Mouse (Mus musculus): ENCODE measurements at regions not wholly inside any gene's neighbourhood (a gene's known extent, or its start where the extent isn't known, plus 50 kb on each side); places are given as distances from the start of the nearest gene placed in this dataset.

DNA sequence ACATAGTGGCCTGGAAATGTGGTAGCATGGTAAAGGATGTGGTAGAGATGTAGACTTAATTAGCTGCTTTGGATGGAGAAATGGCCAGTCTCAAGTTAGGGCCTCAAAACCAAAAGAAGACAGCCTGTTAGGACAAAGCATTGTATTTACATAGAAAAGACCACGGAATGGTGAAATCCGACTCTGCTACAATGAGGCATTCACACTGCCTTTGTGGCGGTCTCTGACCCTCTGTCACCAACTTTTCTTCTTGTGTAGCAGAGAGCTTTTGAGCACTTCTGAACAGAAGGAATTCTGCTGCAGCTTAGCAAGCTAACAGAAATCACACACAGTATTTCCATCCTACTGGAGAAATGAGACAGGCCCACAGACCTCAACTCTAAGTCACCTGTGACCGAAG lies 177.7 kb downstream of the Arrdc4 start:
- DNase-seq, result no peak

GRCm38 (mm10) chr7:68568127-68568510 lies 180.9 kb downstream of the Arrdc4 start:
- no peak for DNase-seq

- DNase-seq, result no peak
Measured at GRCm38 (mm10) chr7:68567452-68568126, 181.5 kb downstream of the Arrdc4 start.

- no peak for DNase-seq
Measured at GRCm38 (mm10) chr7:68559440-68560343, 189.3 kb downstream of the Arrdc4 start.

- no peak for DNase-seq
Measured at GRCm38 (mm10) chr7:68550330-68550729, 198.7 kb downstream of the Arrdc4 start.

GRCm38 (mm10) chr7:68548176-68548575 lies 200.9 kb downstream of the Arrdc4 start:
- DNase-seq, result no peak

- no peak for DNase-seq
Measured at GRCm38 (mm10) chr7:68544136-68544535, 204.9 kb downstream of the Arrdc4 start.

GRCm38 (mm10) chr7:68509096-68509495 lies 235.5 kb downstream of the Fam169b start:
- peak; percentile 19 to 28 for DNase-seq

DNA sequence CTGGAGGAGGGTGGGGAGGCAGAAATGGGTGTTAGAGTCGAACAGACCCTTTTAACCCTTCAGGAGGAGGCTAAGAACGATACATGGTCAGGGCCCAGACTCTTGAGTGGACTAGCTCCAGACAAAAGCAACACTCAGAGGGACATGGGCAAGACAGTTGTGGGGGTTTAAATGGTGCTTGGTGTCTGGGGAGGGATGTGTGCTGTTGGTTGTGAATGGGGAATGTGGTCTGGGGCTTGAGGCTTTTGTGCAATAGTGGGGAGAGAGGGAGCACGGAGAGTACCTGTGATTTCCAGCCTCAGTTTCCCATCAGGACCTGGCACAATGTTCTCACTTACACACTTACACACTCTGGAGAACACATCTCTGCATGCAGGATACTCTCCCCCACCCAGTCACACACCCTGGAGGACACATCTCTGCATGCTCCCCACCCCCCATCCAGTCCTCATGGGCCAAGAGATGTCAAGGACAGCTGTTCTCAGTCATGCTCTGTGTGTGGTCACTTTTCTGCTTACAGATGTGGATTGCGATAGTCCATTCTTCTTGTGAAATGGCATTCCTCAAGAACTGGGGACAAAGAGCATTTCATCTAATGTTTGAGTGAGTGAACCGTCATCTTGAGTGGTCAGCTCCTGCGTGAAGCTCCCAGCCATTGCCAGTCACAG lies 217.6 kb downstream of the Fam169b start:
- DNase-seq, result no peak

DNA sequence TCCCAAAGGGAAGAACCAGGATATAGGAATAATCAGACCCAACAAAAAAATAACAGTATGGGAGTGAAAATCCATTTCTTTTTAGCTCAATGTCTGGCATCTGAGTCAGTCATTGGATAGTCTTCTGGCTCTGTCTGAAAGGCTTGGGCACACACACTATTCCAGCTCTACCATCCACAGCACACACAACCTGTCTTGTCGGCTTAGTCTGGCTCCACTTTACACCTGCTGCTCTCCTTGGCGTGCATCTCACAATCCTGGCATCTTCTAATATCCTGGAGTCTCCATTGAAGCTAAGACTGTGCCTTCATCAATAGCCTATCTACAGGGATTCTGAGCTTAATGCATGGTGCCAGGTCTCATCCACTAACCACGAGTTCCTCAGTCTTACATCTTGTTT lies 213.0 kb downstream of the Fam169b start:
- no peak for DNase-seq

GRCm38 (mm10) chr7:68482553-68482952 lies 208.9 kb downstream of the Fam169b start:
- DNase-seq, result no peak

GRCm38 (mm10) chr7:68480770-68481169 lies 207.1 kb downstream of the Fam169b start:
- DNase-seq, result peak; percentile 30 to 59

- no peak for DNase-seq
Measured at GRCm38 (mm10) chr7:68480336-68480735, 206.7 kb downstream of the Fam169b start.

DNA sequence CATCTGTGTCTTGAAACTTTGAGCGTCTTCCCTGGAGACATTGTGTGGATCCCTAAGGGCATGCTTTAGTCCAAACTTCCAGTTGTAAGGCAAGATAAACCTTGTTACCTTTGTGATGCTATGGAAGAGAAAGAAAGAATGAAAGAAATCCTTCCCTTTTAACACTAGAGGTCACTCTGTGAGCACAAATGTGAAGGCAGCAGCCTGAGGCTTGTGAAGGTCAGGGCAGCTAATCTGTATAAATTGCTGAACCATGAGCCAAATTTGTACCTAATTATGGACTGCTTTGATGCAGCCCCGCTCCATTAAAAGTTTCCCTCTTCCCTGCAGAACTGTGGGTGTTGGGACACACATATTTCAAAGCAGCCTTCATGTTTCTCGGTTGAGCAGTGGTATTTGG lies 204.4 kb downstream of the Fam169b start:
- no peak for DNase-seq

DNA sequence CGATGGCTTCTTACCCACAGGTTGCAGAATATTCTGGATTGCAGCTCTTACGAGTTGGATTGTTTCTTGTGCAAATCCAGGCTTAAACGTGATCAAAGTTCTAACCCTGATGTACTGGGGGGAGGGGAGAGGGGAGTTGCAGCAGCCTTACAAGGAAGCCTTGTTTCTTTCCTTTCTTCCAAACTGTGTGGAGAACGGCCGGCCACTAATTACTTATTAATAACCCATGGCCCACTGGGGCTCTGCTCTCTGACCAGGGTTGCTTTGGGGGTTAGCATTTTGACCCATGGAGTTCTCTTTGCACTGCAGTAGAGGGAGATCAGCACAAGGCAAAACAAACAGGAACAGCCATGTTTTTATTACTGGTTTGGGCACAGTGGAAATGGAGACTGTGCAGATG lies 199.2 kb downstream of the Fam169b start:
- peak; percentile 20 to 23 for DNase-seq

- DNase-seq, result peak; percentile 13 to 33
Measured at GRCm38 (mm10) chr7:68470983-68471382, 197.3 kb downstream of the Fam169b start.

DNA sequence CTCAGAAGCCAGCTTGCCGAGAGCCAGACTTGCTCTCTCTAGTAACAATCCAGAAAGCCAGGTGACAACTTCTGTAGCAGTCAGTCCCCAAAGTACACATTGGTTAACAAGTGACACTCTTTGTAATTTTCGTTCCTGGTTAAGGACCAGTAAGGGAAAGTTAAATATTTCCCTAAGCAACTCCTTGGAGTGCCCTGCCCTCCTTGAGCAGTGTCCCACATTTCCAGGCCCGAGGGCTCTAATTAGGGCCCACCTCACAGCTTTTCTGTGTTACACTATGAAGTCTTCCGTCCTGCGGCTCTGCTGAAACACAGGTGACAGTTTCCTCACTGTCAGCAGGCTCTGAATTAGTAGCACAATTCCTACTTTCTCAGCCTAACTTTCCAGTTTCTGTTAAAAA lies 194.9 kb downstream of the Fam169b start:
- peak in 1 of 2 experiments; percentile 37 for DNase-seq

- DNase-seq, result no peak
Measured at GRCm38 (mm10) chr7:68457842-68458241, 184.2 kb downstream of the Fam169b start.

- DNase-seq, result no peak
Measured at GRCm38 (mm10) chr7:68455451-68455850, 181.8 kb downstream of the Fam169b start.

DNA sequence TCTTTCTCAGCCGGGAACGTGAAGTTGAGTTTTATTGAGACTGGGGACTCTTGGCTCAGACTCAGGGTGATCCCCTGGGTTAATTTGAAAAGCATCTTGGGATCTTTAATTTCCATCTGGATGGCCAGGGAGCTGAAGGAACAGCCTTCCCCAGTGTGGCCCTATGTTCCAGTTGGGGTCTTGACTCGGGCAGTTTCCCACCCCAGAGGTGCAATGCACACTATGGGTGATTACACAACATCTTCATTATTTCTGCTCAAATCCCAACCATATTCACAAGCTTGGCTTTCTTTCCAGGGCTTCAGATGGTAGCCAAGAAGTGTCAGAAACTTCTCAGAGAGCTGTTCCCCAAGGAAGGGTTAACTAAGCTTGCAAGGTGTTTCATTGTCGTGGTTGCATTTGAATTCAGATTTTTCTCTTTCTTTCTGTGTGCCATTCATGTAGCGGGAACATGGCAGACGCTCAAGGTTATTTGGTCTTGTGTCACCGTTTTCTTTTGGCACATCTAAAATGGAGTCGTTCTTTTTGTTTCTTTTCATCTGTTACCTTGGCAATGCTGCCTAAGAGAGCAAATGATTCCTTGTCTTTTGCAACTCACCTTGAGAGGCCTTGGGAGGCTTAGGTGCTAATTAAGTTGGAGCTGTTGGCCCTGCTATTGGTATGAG lies 179.5 kb downstream of the Fam169b start:
- no peak for DNase-seq

GRCm38 (mm10) chr7:68444426-68445095 lies 170.9 kb downstream of the Fam169b start:
- no peak for DNase-seq

GRCm38 (mm10) chr7:68440661-68441150 lies 167.1 kb downstream of the Fam169b start:
- DNase-seq, result no peak
